Mouse (Mus musculus) CH12.LX (cell line): ENCODE measurements at regions not wholly inside any gene's neighbourhood (a gene's known extent, or its start where the extent isn't known, plus 50 kb on each side); places are given as distances from the start of the nearest gene placed in this dataset.

Experiments
- CTCF ChIP-seq, 2 experiments: IDR thresholded peaks in 1 of 2; conservative IDR thresholded peaks in 1 of 2; 2 replicates each; pipeline ENCODE4 v1.5.1; 2011 to 2012; ENCODE audit warnings: low read depth in 2 of 2, low read length in 2 of 2, improper control_type of control experiment in 1 of 2, inconsistent platforms in 1 of 2, mild to moderate bottlenecking in 1 of 2, moderate library complexity in 1 of 2
- USF1 ChIP-seq: IDR thresholded peaks from 2 replicates; pipeline ENCODE4 v1.6.1; 2014; ENCODE audit warnings: low read depth, mild to moderate bottlenecking, inconsistent platforms, low read length, improper control_type of control experiment
- ZC3H11A ChIP-seq: IDR thresholded peaks from 2 replicates; pipeline ENCODE4 v1.6.1; 2012; ENCODE audit warnings: low read depth, mild to moderate bottlenecking, inconsistent platforms, low read length, improper control_type of control experiment

- TF ChIP-seq CTCF (conservative IDR thresholded peaks at IDR 0.05 in 1 of 2, IDR thresholded peaks at IDR 0.05 in 1 of 2; ENCODE audit: low read depth in 2 of 2, low read length in 2 of 2) (no peak), USF1 (no peak), ZC3H11A (no peak)
Observed at GRCm38 (mm10) chr13:60545999-60546733, 55.6 kb upstream of the Dapk1 start.
